Mouse (Mus musculus): ENCODE data around the gene Bola2. TPM values are rescaled to one million over a fixed set of nuclear protein-coding genes. Genes with fewer than 3 reads are reported as not detected.

Bola2 gene
- polyA plus RNA-seq, 1 experiment from 2014 or later, result 145 TPM

DNA sequence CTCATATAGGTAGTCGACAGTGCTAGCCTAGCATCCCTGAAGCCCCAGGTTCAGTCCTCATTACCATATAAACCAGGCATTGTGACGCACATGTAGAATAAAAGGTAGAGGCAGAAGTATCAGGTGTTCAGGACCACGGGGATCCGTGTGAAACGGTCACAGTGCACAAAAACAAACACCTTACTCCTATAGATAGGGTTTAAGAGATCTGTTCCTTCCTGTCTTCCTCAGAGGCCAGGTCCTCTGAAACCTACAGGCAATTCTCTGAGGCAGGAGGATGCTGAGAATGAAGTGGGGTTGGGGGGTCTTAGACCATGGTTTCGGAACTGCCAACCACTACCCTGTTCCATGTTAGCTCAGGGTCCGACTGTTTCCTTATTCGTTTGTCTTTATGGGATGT lies 2.6 kb downstream of the Bola2 start:
- Histone ChIP-seq H3K9me3 (replicated peaks; ENCODE audit: low read length) (no peaks in the 10 kb centered on the region), H3K9ac (ENCODE audit: low read depth, low read length) (no peak overlapping the region), H3K4me1 (replicated peaks; ENCODE audit: insufficient read depth, low read length) (peaks cover 11% of the 10 kb centered on the region), H3K36me3 (ENCODE audit: insufficient read depth, low read length) (no peaks in the 10 kb centered on the region), H3K27ac (no peak overlapping the region), H3K27me3 (ENCODE audit: insufficient read depth, low read length) (no peaks in the 10 kb centered on the region), H3K4me3 (replicated peaks; ENCODE audit: low read depth, low read length) (no peak overlapping the region), H3K4me2 (ENCODE audit: low read length) (no peak overlapping the region)
- DNase-seq (ENCODE audit: low spot score), result no peak
- no peak for TF ChIP-seq CTCF (IDR thresholded peaks at IDR 0.05; ENCODE audit: low read depth)
- ATAC-seq (replicated peaks; ENCODE audit: low FRiP score, low read depth), result no peak
- WGBS, result 94% methylated on average over 8 of the region's 8 CpGs

- Histone ChIP-seq H3K27ac (no peak overlapping the region), H3K4me3 (replicated peaks; ENCODE audit: low read depth, low read length) (no peak overlapping the region), H3K9me3 (replicated peaks; ENCODE audit: low read length) (no peaks in the 10 kb centered on the region), H3K27me3 (ENCODE audit: insufficient read depth, low read length) (no peaks in the 10 kb centered on the region; the same call in 1 of the 2 replicates), H3K4me2 (ENCODE audit: low read length) (no peak overlapping the region), H3K4me1 (replicated peaks; ENCODE audit: insufficient read depth, low read length) (peaks cover 16% of the 10 kb centered on the region), H3K36me3 (ENCODE audit: insufficient read depth, low read length) (no peaks in the 10 kb centered on the region), H3K9ac (ENCODE audit: low read depth, low read length) (no peak overlapping the region)
- no peak for DNase-seq (ENCODE audit: low spot score)
- WGBS, result 82% methylated on average over 25 of the region's 25 CpGs
- no peak for ATAC-seq (replicated peaks; ENCODE audit: low FRiP score, low read depth)
- TF ChIP-seq CTCF (IDR thresholded peaks at IDR 0.05; ENCODE audit: low read depth), result no peak
These were observed 5.1 kb downstream of the Bola2 start for GRCm38 (mm10) chr7:126700063-126701015.

- under 1% methylated on average over 11 of the region's 11 CpGs for WGBS
- TF ChIP-seq CTCF (IDR thresholded peaks at IDR 0.05; ENCODE audit: low read depth), result peak; percentile 93
- 0 out of 2 replicates have a peak overlapping the region, but pooled peaks have one; percentile 25 for H3K9ac ChIP-seq (ENCODE audit: low read depth, low read length)
- H3K4me3 ChIP-seq (replicated peaks; ENCODE audit: low read depth, low read length), result no peak overlapping the region
- no peaks in the 10 kb centered on the region; the same call in 1 of the 2 replicates for H3K27me3 ChIP-seq (ENCODE audit: insufficient read depth, low read length)
- H3K36me3 ChIP-seq (ENCODE audit: insufficient read depth, low read length), result no peaks in the 10 kb centered on the region
- no peaks in the 10 kb centered on the region for H3K9me3 ChIP-seq (replicated peaks; ENCODE audit: low read length)
- H3K4me2 ChIP-seq (ENCODE audit: low read length), result peak overlapping the region; percentile 27; the same call in 1 of the 2 replicates
- peaks cover 16% of the 10 kb centered on the region for H3K4me1 ChIP-seq (replicated peaks; ENCODE audit: insufficient read depth, low read length)
- no peak overlapping the region for H3K27ac ChIP-seq
- peak; percentile 93 for DNase-seq (ENCODE audit: low spot score)
- peak; percentile 55; the same call in 1 of the 2 replicates for ATAC-seq (replicated peaks; ENCODE audit: low FRiP score, low read depth)
These were observed 5.9 kb downstream of the Bola2 start for GRCm38 (mm10) chr7:126701070-126701469.

DNA sequence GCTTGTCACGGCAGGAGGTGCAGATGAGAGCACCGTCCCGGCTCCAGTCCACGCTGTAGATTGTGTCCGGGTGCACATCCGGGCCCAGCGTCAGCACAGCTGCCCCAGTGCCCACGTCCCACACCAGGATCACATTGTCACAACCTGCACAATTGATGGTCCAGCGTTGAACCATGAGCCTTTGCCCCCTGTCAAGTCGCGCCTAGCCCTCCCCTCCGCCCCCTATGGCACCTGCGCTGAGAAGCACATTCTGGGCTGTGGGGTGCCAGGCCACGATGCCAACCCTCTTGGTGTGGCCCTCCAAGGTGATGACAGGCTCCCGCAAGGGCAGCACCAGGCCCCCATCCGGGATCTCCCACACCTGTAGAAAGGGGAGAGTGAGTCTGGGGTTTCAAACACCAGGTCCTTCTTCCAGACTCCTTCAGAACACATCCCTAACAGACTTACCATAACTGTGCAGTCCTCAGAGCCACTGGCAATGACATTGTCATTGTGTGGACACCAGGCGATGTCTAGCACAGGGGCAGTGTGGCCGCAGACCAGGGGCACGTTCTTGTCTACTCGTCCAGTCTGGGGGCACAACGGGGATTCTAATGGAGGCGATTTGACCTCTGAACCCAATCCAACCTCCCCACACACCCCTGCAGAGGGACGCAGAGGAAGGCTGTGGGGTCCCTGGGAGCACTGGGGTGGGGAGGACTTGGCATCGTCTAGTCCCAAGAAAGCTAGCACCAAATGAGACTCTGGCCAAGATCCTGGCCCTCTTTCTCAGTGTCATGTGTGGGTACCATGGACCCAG lies 6.6 kb downstream of the Bola2 start:
- Histone ChIP-seq H3K4me2 (ENCODE audit: low read length) (peak overlapping the region; percentile 27; the same call in 1 of the 2 replicates), H3K9me3 (replicated peaks; ENCODE audit: low read length) (no peaks in the 10 kb centered on the region), H3K36me3 (ENCODE audit: insufficient read depth, low read length) (no peaks in the 10 kb centered on the region), H3K9ac (ENCODE audit: low read depth, low read length) (0 out of 2 replicates have a peak overlapping the region, but pooled peaks have one; percentile 25), H3K27ac (no peak overlapping the region), H3K4me1 (replicated peaks; ENCODE audit: insufficient read depth, low read length) (peaks cover 11% of the 10 kb centered on the region), H3K4me3 (replicated peaks; ENCODE audit: low read depth, low read length) (no peak overlapping the region), H3K27me3 (ENCODE audit: insufficient read depth, low read length) (no peaks in the 10 kb centered on the region; the same call in 1 of the 2 replicates)
- ATAC-seq (replicated peaks; ENCODE audit: low FRiP score, low read depth), result no peak
- no peak for TF ChIP-seq CTCF (IDR thresholded peaks at IDR 0.05; ENCODE audit: low read depth)
- 61% methylated on average over 24 of the region's 24 CpGs for WGBS
- DNase-seq (ENCODE audit: low spot score), result no peak

DNA sequence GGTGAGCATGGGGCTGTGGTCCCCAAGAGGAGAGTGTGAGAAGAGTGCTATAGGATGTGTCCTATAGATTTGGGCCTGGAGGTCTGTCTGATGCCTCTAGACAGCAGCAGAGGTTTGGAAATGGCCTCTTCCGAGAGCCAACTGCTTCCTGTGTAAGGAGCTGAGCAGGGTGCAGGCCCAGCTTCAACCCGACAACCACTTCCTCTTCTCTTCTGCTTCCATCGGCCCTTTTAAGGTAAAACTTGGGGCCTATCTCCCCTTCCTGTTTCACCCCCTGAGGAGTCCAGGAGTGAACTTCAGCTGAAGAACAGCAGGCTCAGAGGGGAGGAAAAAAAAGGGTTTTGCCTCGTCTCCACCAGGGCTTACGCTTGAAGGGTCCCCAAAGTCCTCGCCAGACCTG lies 7.2 kb downstream of the Bola2 start:
- Histone ChIP-seq H3K9me3 (replicated peaks; ENCODE audit: low read length) (no peaks in the 10 kb centered on the region), H3K9ac (ENCODE audit: low read depth, low read length) (no peak overlapping the region), H3K27me3 (ENCODE audit: insufficient read depth, low read length) (no peaks in the 10 kb centered on the region; the same call in 1 of the 2 replicates), H3K36me3 (ENCODE audit: insufficient read depth, low read length) (no peaks in the 10 kb centered on the region), H3K4me3 (replicated peaks; ENCODE audit: low read depth, low read length) (no peak overlapping the region), H3K4me2 (ENCODE audit: low read length) (no peak overlapping the region), H3K4me1 (replicated peaks; ENCODE audit: insufficient read depth, low read length) (peaks cover 9% of the 10 kb centered on the region), H3K27ac (no peak overlapping the region)
- 82% methylated on average over 6 of the region's 6 CpGs for WGBS
- ATAC-seq (replicated peaks; ENCODE audit: low FRiP score, low read depth) (no peak), DNase-seq (ENCODE audit: low spot score) (no peak)
- TF ChIP-seq CTCF (IDR thresholded peaks at IDR 0.05; ENCODE audit: low read depth), result no peak

Data from kidney, postnatal 0 days (tissue).